Mouse (Mus musculus): Measurements from ENCODE around the gene Sesn3.
"Not testable (repeated sequence)": the region's sequence is repeated elsewhere in the genome, so short reads cannot be mapped to it uniquely, and the experiment has no call there.

Gene Sesn3

DNA sequence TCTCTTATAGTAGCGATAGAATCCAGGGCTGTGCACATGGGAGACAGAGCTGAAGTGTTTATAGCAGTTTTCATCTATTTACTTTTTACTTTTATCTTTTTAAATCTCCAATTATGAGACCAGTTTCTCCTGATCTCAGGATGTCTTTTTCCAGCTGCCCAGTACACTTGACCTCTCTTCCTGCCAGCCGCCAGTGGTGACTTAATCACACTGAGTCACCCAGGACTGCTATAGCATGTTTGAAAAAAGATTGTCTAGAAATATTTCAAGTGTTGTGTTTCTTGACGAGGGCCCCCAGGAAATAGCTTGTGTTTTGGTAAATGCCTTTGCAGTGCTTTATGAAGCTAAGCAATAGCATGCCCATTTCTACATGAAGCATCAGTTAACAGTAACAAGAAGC, 10.2 kb downstream of the Sesn3 start:
- no peak for DNase-seq

DNA sequence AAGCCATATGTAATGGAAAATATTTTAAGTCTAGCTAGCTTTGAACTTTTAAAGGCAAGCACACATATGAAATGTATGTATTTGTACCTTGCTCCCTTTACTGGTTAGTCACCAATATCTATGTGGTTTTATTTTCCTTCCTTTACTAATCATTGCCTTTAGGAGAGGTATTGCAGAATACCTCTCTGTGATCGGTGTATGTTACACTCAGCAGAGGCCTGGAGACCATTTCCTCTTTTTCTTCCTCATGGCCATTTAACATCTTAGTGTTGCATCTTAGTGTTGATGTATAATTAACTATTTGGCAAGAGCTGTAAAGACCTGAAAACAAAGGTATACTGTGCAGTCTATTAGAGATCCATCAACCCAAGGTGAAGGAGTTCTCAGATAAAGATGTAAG, 12.4 kb downstream of the Sesn3 start:
- DNase-seq: no peak

DNA sequence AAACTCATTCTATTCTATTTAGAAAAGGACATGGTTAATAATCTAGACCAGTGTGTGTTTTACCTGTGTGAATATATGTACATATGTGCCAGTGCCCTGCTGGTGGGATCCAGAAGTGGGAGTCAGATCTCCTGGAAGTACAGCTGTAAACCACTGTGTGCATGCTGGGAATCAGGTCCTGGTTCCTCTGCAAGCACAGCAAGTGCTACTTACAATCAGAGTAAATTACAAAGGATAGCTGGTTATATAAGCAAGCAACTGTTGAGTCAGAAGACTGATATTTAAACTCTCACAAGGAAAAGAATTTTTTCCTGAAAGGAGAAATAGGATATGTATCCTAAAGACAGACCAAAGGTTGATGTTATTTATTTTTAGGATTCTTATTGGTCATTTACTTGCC, 13.6 kb downstream of the Sesn3 start:
- no peak for DNase-seq

DNA sequence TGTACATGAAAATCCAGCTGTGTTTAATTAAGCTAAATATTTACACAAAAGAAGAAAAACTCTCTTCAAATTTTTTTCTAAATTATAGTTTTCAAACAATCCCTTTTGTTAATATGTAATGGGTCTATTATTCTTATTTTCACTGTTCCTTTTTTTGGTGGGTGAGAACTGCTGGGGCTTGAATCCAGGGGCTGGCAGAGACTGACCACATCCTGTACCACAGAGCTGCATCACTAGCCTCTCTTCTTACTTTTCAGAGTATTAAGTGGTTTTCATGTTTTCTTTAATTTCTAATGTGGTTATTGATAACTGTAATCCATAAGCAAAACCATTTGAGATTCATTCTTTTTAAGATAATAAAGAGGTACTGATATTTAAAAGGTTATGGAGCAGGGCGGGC, 19.0 kb downstream of the Sesn3 start:
- DNase-seq: no peak

DNA sequence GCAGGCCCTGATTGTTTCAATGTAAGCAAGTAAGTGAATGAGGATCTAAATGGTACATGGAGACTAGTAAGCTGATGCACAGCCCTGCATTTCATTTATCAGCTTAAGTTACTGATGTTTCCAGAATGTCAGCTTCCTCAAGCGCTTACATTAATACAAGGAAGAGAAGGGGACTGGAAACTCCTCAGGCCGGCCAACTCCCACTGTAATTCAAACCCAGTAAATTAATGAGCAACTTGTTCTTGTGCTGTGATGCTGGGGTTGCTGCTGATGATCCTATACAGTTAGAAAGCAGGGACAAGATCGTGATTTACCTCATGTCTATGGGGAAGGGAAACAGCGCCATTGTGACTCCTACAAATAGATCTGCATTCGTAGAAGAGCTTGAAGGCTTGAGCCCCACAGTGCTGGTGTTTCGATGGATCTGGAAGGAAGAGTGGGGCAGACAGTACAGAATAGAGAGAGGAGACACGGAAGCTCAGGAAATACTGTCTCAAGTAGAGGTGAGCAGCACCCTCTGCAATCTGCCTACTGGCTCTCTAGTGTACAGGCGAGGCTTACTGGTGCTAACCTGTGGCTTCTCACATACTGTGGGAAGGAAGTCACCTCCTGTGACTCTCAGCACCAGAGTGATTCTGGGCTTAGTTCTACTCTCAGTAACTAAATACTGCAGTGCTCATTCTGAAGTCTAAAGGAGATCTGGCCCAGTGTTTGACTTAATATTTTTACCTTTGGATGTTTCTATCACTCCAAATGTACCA, 21.0 kb downstream of the Sesn3 start:
- peak; percentile 45 for DNase-seq

DNA sequence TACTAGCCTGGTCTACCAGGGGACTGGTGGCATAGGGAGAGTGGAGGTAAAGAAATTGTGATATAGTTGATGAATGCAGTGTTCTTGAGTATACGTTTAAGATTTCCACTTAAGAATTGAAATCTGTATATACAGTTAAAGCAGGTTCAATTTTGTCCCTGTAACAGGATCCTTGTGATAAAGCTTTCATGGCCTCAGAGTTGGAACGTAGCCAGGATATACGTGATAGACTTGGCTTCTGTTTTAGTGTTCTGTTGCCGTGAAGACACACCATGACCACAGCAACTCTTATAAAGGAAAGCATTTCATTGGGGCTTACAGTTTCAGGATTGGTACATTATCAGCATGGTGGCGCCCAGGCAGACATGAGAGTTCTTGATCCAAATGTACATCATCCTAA, 22.3 kb downstream of the Sesn3 start:
- DNase-seq: no peak

DNA sequence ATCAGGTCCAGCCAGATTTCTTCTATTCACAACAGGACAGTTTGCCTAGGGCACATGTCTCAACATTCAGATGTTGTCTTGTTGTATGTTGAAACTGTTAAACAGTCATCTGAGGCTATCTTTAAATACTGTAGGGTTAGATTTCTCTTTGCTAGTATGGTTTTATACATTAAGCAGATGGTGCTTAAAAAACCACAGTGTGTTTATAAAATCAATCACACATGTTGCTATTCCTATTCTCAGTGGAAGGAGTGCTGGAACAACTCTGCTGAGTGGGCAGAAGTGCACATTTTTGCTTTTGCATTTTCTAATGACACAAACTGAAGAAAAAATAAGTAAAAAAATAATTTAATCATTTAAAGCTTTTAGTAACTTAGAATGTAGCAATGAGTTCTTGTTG, 25.0 kb downstream of the Sesn3 start:
- no peak for DNase-seq

DNA sequence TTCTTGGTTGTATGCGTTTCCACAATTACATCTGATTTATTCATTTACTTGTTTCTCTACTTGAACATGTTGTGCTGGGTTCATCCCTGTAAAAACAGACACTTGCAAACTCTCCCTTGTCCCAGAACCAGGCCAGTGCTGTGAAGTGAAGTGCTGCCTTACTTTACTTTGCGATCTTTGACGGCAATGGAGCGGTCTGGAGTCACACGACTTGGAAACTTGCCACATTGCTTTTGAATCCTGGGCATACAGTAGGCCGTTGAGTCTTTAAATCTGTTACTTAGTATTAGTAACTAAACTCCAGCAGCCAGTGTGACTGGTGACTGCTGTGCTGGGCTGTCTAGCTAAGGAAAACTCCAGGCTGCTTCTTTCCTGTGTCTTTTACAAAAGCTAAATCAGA, 25.9 kb downstream of the Sesn3 start:
- DNase-seq: no peak

DNA sequence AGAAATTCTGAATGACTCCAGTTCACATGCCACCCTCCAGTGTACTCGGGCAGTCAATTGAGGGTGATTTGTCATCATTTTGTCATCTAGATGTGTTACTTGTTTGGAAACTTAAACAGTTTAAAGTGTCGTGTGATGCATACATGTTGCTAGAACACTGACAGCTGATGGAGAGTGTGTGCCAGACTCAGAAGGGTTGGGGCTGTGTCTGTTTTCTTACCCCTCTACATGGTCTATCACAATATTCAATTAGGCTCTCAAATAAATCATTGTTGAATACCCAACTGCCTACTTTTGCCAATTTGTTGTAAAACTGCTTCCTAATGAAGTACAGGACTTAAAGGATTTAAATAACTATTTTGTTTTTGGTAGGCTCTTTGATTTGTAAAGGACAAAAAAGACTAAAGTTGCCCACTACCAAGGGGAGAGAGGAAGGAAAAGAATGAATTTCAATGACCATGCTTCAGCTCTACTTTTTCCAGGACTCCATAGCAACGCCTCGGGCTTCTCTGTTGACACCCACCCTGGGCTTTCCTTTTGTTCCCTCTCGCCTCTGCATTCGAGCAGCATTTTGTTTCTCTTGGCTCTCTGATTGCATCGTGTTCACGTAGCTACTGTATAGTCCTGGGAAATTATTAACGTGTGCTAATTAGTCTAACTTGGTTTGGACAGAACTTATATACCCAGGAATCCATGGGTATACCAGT, 29.5 kb downstream of the Sesn3 start:
- no peak for DNase-seq

DNA sequence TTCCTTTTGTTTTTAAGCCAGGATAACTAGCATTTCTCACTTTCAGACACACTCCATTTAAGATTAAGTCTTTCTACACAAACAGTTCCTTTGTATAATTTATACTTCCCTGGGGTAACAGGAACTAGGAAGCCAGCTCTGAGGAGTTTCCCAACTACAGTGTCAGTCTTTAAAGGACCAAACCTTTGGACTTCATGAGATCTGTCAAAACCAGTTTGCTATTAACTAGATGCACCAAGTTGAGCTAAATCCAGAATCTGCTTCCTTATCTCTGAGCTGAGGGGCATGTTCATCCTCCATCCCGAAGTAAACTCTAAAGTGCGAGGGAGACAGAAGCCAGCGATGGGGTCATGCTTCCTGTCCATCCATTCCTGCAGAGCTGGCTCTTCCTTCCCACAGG, 32.5 kb downstream of the Sesn3 start:
- no peak for DNase-seq

DNA sequence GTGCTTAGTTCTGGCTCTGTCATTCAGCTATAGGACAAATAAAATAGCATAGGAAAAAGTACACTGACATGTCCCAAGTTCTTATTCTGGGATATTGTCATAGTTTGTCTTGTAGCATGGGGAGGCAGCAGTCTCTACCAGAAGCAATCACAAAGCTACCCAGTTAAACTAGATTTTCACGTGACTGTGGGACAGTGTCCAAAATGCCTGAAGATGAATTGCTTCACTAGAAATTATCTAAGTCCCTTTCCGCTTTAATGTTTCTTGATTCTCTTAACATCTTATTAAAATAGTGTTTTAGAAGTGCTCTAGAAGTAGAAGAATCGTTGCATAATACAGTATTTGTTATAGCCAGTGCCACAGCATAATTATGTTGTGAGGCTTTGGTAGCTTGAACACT, 39.1 kb downstream of the Sesn3 start:
- no peak for DNase-seq

DNA sequence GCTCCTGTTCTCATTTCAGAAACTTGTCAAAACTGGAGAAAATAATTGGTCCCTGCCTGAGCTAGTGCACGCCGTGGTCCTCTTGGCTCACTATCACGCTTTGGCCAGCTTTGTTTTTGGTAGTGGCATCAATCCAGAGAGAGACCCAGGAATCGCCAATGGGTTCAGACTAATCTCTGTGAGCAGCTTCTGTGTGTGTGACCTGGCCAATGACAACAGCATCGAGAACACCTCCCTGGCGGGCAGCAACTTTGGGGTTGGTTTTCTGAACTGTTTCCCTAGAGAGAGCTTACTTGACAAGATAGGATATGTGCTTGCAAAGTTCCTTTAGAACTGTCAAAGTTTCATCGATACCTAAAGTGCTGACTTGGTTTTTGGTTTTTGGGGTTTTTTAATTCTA, 39.6 kb downstream of the Sesn3 start:
- DNase-seq: peak; percentile 80

DNA sequence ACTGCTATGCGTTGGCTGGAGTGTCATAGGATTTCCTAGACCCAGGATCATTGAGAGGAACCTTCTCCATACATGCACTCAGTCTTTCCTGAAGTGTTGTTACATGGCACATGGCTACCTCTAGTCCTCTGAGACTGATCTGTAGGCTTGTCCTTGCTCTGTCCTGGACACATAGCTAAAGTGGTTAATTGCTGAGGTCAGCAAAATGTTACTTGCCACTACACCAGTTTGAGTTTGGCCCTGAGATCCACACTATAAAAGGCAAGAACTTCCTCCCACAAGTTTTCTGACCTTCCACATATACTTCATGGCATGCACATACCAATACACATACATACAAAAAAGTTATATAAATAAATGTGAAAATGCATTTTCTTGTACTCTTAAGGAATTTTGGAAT, 41.8 kb downstream of the Sesn3 start:
- DNase-seq: peak; percentile 28

DNA sequence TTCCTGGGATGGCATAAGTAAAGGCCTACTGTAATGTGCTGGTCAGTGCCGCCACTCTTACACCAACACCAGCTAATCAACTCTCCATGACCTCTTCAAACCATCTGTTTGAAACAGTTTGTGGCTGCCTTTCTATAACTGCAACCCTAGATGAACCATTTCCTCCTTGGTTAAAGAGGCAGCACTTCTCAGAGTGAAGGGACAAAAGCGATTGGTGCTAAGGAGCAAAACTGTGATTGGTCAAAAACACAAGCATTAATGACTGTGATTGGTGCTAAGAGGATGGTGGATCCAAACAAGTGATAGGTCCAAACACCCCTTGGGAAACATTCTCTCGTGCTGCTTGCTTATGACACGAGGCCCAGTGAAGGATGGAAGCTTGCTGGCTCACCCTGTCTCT, 61.0 kb downstream of the Sesn3 start:
- DNase-seq: no peak

DNA sequence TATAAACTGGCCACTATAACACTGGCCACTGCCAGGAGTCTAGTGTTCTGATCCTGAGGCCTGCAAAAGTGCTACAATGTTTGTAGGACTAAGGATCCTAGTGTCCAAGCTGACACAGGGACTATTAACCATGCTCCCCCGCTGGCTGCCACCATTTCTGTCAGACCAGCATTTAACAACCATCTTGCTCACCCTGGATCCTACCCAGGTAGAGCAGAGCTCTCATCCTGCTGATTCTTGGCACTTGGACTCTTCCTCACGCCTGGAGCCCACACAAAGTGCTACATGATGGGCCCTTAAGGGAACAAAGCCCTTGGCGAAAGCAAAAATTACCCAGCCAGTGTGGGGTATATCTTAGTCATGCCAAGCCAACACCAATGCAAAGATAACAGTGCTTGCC, 62.0 kb downstream of the Sesn3 start:
- no peak for DNase-seq

DNA sequence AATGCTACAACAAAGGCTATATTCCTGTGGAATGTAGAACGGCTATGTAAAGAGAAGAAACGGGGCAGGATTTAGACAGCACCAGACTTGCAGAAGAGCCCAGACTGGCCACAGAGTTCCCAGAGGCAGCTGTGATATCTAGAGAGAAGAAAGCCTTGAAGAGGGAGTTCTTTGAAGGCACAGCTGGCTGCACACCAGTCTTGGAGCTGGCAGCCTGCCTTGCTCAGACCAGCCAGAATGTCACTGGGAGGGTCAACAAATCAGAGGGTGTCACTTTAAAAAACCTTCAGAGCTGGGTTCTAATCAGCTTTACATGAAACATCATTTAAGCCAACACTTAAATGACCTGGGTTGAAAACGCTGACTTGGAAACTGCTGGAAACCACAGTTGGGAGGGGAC, 63.8 kb downstream of the Sesn3 start:
- peak; percentile 85 for DNase-seq

DNA sequence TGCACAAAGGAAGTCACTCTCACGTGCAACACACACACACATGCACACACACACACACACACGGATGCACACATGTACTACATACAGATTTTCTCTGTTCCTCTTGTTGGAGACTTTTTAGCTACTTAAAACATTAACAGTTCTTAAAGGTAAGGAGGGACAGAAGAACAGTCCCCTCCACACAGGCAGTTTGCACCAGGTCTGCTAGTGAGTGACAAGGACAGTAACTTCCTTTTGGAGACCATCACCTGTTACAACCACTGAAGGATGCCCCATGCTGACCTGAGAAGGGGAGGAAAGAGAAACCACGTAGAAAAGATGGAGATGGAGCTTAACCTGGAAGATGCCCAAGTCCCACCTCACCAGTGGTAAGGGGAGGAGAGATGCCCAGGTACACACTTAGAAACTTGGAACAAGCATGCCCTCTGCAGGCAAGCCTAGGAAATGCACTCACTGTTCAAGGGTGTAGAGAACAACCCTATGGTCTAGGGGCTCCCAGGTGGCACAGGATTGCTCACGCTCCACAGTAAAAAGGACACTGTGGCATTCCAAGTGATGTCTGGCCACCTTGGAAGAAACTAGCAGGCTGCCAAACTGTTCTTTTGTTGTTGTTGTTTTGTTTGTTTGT, 67.3 kb downstream of the Sesn3 start:
- DNase-seq: peak; percentile 94

DNA sequence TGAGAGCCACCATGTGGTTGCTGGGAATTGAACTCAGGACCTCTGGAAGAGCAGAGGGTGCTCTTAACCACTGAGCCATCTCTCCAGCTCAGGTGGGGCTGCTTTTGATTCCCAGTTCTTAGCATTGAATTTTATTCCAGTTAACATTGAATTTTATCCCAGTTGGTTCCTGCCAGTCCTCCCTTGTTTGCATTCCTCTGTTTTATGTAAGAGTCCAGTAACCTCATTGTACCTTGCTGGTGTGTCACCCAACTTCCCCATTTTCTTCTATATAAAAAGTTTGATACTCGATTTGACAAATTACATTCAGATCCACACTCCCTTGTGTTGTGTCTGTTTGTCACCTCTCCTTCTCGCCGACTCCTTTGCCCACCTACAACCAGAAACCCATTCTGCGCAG, 71.0 kb downstream of the Sesn3 start:
- not testable (repeated sequence) for DNase-seq

DNA sequence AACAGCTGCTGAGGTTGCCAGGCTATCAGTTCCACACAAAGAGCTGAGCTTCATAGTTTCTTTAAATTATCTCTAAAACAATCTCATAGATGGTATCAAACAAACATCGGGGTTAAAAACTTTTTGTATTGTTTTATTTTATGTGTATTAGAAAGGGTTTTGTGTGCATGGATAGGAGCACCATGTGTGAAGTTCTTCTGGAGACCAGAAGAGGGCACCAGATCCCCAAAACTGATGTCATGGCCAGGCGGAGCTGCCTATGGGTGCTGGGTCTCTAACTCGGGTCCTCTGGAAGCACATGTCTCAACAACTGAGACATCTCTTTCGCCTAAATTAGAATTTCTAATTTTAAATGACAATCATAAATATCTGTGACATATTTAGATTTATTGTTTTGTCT, 73.5 kb downstream of the Sesn3 start:
- no peak for DNase-seq

DNA sequence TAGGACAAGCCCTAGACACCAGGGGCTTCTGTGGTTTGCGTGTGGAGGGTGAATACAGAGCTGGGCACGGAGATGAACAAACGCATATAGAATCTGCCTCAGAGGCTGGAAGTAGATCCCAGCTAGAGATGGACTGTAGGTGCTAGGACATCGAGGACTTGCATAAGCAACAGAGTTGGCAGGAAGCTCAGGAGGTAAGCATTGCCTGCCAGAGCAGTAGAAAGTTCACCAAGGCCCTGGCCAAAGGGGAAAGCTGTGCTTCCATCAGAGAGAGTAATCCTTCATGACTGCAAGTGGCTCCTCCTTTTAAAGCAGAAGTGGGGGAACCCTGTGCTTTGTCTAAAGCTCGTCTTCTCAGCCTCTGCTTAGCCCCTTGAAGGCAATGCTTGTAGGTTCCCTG, 74.5 kb downstream of the Sesn3 start:
- no peak for DNase-seq

DNA sequence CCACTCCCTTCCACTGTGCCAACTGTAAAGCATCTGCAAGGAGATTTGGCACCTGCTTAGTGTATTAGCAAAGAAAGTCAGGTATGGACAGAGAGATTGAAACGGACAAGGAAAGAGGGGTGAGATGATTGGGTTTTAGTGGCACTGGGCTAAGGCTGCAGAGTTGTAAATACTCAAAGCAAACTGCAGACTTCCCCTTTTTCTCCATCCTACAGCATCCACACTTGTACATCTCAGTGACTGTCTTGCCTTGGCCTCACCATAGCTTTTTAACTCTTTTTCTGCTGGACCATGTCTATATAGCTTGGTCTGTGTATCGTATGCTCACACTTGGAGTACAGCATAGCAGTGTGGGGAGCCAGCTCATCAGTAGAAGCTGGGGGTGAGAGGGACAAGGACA, 75.9 kb downstream of the Sesn3 start:
- no peak for DNase-seq

DNA sequence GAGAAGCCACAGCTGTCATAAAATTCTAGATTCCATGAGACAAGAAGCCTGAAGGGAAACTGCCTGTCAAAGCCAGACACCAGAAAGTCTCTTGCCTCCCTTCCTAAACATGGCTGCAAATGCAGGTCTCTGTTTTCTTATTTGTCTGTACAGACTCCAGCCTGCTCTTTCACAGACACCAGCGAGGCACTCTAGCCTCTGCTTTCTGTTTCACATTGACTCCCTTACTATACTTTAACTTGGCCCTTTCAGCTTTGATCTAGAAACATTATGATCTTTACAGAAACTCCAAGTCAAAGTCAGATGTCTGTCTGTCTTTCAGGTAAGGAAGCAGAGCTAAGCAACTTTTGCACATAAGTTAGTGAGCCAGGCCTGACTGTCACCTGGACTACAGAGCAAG, 77.5 kb downstream of the Sesn3 start:
- no peak for DNase-seq

DNA sequence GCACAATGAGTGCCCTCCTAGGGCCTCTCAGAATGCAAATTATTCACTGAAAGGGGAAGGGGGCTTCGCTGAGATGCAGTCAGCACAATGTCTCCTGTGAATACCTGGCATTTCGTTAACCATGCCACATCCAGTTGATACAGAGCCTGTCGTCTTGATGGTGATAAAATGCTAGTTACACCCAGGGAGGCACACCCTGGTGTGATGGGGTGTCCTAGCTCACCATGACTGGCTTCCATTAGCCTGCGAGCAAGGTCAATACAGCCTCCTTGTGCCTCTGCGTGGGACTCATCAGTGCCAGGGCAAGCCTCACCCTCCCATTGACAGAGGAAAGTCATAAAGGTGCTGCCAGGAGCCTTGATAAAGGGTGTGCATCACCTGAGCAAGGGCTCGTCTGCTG, 80.0 kb downstream of the Sesn3 start:
- no peak for DNase-seq

DNA sequence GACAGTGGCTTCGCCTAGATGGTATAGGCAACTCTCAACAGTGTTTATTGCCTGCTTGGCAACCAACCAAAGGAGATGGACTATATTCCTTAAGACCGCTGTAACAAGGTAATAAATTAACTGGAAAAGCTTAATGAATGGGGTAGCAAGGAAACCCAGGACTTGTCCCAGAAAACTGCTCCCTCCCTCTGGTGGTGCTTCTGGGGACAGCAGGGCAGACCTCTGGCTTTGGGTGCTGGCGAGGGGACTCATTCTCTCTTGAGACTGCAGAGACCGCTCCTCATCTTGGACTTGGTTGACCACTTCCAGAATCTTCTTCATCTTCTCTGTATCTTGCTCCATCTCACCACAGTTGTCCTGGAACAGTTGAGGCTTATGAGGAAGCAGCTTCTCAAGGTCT, 82.2 kb downstream of the Sesn3 start:
- no peak for DNase-seq

All from heart, adult 11 months (tissue).